Mouse (Mus musculus): ENCODE data around the gene Gm10251. TPM values are rescaled to one million over a fixed set of nuclear protein-coding genes. Genes with fewer than 3 reads are reported as not detected.
"Not testable (repeated sequence)": the region's sequence is repeated elsewhere in the genome, so short reads cannot be mapped to it uniquely, and the experiment has no call there.

Gm10251 gene
- not detected for total RNA-seq (2022)

GRCm38 (mm10) chr14:6684070-6684469, at the start of gene Gm10251:
Gene Gm10251 (minus strand): TSS chr14:6684170.
- DNase-seq (ENCODE audit: low spot score) = not testable (repeated sequence)

GRCm38 (mm10) chr14:6720151-6720550, 36.2 kb upstream of the Gm10251 start, which contains the start of gene Gm8050:
Gene Gm8050 (minus strand): TSS chr14:6720251.
- DNase-seq (ENCODE audit: low spot score) = not testable (repeated sequence)

GRCm38 (mm10) chr14:6622318-6622717, 61.7 kb downstream of the Gm10251 start, which contains the start of gene Gm3460:
Gene Gm3460 (minus strand): TSS chr14:6622418.
- not testable (repeated sequence) for DNase-seq (ENCODE audit: low spot score)

GRCm38 (mm10) chr14:6606436-6606835, 77.5 kb downstream of the Gm10251 start:
- not testable (repeated sequence) for DNase-seq (ENCODE audit: low spot score)

- DNase-seq (ENCODE audit: low spot score) = not testable (repeated sequence)
Observed at GRCm38 (mm10) chr14:6605004-6605403, 79.0 kb downstream of the Gm10251 start.

- not testable (repeated sequence) for DNase-seq (ENCODE audit: low spot score)
Observed at GRCm38 (mm10) chr14:6604551-6604950, 79.4 kb downstream of the Gm10251 start.

- not testable (repeated sequence) for DNase-seq (ENCODE audit: low spot score)
Observed at GRCm38 (mm10) chr14:6590513-6590912, 93.5 kb downstream of the Gm10251 start, which contains the start of gene Gm3629. Gene Gm3629 (minus strand): TSS chr14:6590613.

Other genes with a start within 250 kb of the Gm10251 start
- gene Gm3594, start 239.6 kb downstream of the Gm10251 start, total RNA-seq (2022) = not detected
- not detected for gene Gm8356, start 146.9 kb downstream of the Gm10251 start, total RNA-seq (2022)
- gene Gm3629, start 93.6 kb downstream of the Gm10251 start, total RNA-seq (2022) = not detected
- gene Gm3460, start 61.8 kb downstream of the Gm10251 start, total RNA-seq (2022) = not detected
- not detected for gene Gm8050, start 36.1 kb upstream of the Gm10251 start, total RNA-seq (2022)
- gene Gm3636, start 58.2 kb upstream of the Gm10251 start, total RNA-seq (2022) = 1 to 10 TPM in 1 of 4 experiments, under 1 TPM in 1, not detected in 2; 0.60 to 1.0 TPM
- gene Gm8362, start 90.2 kb upstream of the Gm10251 start, total RNA-seq (2022) = under 1 TPM in 1 of 4 experiments, not detected in 3; 0.29 TPM
- gene Gm3642, start 156.1 kb upstream of the Gm10251 start, total RNA-seq (2022) = under 1 TPM in 1 of 4 experiments, not detected in 3; 0.19 TPM
- gene Gm3667, start 205.8 kb upstream of the Gm10251 start, total RNA-seq (2022) = under 1 TPM in 1 of 4 experiments, not detected in 3; 0.47 TPM